Mouse (Mus musculus) heart, adult 2 months (tissue): ENCODE measurements around the gene Sc5d.

Experiments
- CTCF ChIP-seq: fragments of 200-600 bp; IDR thresholded peaks from 2 replicates; pipeline ENCODE4 v1.8.1; 2022; ENCODE audit warnings: antibody characterized with exemption, mild to moderate bottlenecking, moderate library complexity
- POLR2A ChIP-seq: fragments of 200-500 bp; IDR thresholded peaks from 2 replicates; pipeline ENCODE4 v1.6.1; 2011; ENCODE audit warnings: mild to moderate bottlenecking, low read depth, low read length, control low read depth; ENCODE audit not compliant: insufficient read depth

GRCm38 (mm10) chr9:42270617-42271016 is 6.6 kb upstream of the Sc5d start:
- TF ChIP-seq CTCF (no peak), POLR2A (no peak)
